Mouse (Mus musculus) adrenal gland, postnatal 14 days (tissue): ENCODE measurements at regions not wholly inside any gene's neighbourhood (a gene's known extent, or its start where the extent isn't known, plus 50 kb on each side); places are given as distances from the start of the nearest gene placed in this dataset.

Experiments
- DNase-seq: peaks from one replicate; pipeline ENCODE4 v3.0.0; 2021; ENCODE audit warnings: mixed read lengths

DNA sequence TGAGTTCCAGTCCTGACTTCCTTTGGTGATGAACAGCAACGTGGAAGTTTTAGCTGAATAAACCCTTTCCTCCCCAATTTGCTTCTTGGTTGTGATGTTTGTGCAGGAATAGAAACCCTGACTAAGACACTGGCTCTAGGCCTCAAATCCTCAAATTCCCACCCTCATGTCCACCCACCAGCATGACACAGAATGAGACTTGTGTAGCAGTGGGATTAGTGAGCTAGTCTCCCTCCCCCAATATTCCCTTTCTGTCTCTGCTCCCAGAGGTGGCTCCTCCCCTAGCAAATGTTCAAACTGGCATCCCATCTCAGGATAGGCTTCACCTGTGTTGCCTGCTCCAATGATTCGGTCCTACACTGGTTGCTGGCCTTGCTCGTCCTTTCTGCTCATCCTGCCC is 94.1 kb upstream of the Myocd start:
- no peak for DNase-seq

DNA sequence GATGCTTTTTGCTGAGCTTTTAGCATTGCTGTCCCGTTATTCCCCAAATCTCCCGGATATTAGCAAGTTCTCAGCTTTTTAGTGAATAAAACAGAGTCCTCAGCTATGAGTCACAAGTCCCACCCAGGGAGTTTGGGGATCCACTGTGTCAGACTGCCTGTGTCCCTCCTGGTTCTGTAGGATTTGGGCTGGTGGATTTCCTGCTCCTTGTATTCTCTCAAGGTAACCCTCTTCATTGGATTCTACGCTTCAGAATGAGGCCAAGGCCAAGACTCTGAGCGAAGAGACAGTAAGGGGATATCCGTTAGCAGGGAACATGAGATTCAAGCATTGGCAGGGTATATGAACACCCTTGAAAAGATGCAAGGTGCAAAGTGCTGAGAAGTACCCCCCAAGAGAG is 90.9 kb upstream of the Myocd start:
- DNase-seq, result no peak

DNA sequence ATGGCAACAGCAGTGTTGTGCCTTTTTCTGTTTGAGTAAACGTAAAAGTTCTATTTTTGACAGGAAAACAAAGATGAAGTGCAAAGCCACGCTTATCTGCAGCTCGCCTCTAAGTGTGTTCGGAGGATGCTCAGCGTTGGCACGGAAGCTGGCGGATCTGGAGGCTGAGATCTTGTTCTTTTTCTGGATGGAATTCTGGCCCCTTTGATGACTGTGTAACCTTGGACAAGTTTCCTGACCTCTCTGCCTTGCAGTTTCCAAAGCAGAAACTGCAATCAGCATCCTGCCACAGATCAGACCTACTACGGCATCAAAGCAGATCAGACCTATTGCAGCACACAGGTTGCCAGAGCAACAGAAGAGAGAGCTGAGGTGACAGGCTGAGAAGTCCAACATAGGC is 89.1 kb upstream of the Myocd start:
- DNase-seq, result no peak

DNA sequence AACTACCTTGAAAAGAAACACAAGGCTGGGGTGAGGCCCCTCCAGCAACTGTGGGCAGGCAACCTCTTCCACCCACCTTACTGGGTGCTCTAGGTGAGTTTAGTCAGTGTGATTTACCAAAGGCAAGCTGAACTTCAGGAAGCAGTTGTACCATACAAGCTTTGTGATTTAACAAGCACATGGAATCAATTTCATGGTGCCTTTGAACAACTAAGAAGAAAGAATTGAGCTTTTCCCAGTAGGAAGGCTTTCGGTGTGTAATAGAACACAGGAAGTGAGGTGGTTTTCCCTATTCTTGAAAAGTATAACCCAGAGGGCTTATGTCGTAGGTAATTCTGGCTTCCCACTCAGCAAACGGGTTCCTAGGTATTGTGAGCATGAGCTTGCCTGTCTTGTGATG is 82.7 kb upstream of the Myocd start:
- DNase-seq, result no peak

DNA sequence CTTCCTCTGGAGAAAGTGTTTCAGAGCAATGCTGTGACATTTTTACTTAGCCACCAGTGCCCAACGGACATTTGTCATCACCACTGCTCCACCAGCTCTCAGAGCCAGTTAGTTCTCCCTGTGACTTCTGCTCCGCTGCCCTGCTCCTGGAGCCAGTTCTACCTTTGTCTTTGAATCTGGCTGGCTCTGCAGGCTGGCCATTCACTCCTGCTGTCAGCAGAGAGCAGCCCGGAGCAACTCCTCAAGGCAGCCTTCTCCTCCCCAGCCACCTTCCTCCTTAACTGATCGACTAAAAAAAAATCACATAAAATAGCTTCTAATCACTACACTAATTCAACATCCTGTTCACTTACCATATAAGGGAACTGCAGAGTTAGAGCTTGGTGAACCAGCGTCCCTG is 79.2 kb upstream of the Myocd start:
- no peak for DNase-seq

DNA sequence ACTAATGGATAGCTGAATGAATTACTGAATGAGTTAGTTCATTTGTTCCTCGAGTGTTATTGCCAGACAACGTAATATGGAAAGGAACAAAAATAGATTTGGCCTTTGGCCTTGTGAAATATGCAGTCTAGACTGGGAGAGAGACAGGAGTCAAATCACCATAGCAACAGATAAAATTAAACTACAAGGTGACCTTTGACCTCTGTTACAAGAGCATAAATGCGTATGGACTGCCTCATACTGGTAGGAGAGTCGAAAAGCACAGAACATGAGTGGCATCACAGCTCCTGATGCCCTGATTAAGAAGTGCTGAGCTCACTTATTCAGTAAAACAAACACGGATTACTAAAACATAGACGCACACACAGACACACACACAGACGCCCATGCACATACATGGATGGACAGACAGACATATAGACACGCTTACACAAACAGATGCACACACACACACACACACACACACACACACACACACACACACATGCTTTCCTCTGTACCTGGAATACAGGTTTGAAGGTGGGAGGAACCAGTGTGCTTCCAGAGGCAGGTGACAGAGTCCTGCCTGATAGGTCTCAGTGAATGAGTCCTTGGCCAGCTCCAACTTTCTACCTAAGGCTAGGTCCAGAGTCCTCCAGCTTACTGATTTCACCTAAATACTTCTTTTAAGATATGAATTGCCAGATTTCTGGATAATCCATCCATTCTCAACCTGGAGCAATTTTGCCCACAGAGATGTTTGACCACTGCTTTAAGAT is 72.1 kb upstream of the Myocd start:
- DNase-seq, result no peak

DNA sequence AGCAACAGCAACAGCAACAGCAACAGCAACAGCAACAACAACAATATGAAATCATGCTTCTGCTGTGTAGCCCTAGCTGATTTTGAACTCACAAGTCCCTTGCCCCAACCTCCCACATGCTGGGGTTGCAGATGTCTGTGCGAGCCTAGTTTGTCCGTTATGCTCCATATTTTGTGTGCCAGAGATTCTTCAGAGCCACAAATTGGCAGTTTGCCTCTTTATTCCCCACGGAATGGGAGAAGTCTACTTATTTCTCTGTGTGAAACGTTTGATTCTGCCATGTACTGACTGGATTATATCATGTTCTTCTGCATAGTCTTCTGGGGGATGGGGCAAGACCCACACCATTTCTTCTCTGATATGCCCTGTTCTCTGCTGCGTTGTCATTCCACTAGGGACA is 64.5 kb upstream of the Myocd start:
- DNase-seq, result peak; percentile 44

DNA sequence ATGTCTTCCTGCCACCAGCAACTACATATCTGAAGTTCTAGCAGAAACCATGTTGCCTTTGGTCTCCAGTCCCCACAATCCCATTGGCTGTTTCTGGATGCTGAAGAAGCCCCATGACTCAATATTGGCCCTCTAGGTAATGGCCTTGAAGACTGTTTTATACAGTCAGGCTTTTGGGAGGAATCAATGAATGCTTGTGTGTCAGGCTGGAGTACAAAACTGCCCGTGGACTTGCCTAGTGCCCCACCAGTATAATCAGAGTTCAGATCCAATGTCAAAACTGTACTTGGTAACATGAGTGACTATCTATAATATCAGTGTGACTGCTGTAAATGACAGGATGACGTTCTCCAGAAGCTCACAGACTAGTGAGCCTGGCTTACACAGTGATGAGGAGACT is 63.3 kb upstream of the Myocd start:
- no peak for DNase-seq

DNA sequence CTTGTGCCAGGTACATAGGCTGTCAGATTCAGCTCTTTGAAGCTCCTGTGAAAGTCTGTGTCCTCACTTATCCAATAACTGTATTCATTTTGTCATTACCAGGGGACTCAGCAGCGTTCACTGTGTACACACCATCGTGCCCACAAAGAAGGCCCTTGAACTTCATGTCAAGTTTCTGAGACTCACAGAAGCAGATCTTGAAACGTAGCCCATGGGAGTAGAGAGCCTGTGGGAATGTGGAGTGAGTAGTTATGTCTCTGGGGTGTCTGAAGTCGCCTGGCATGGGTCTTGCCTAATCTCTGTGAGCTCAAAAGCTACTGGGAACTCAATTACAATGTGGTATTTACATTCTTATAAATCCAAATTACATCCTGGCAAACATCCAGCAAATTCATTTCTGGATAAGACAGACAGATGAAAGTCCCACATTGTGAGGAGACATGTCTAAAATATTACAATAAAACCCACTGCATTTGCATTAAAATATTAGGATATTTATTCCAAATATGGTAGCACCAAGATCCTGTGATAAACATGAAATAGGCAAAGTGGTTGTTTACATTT is 53.2 kb upstream of the Myocd start:
- peak; percentile 26 for DNase-seq
